In genomic region chr15:26875687-26876086, GRCm38 (mm10) we compare ENCODE assay signal across 9 mouse cellular contexts. TPM values are rescaled to one million over a fixed set of nuclear protein-coding genes. Genes with fewer than 3 reads are reported as not detected.
DNase-seq lines count a peak whose midpoint lies in the region; ATAC-seq lines count a peak whose summit lies in the region.
"Had no signal": no experiment of that assay in that cellular context is flagged by ENCODE, and none has a peak within 500 bp of the region (broad histone marks: within the 10 kb centered on the region; RNA-seq: fewer than 3 reads in every experiment).

No protein-coding gene starts in this region.

- H3K36me3 ChIP-seq in hindbrain, embryonic 11.5 days (ENCODE audit: control insufficient read depth, insufficient read depth, low read length), result no peaks in the 10 kb centered on the region
- no peaks in the 10 kb centered on the region for H3K36me3 ChIP-seq in hindbrain, embryonic 10.5 days
- H3K36me3 ChIP-seq in heart, embryonic 16.5 days (ENCODE audit: control insufficient read depth, insufficient read depth), result no peaks in the 10 kb centered on the region
- H3K36me3 ChIP-seq in lung, embryonic 15.5 days, result no peaks in the 10 kb centered on the region
- H3K36me3 ChIP-seq: G1E had no signal

- no peak for ATAC-seq in hindbrain, embryonic 11.5 days (ENCODE audit: low FRiP score)
- ATAC-seq in heart, embryonic 16.5 days (replicated peaks; ENCODE audit: extremely low read depth, insufficient read depth, low FRiP score), result peak; percentile 79
- peak; percentile 77; the same call in 1 of the 2 replicates for ATAC-seq in lung, embryonic 15.5 days (ENCODE audit: borderline replicate concordance, extremely low read depth, low FRiP score, low TSS enrichment)

- no peak overlapping the region for H3K4me3 ChIP-seq in hindbrain, embryonic 11.5 days (ENCODE audit: low read depth, low read length)
- no peak overlapping the region for H3K4me3 ChIP-seq in hindbrain, embryonic 10.5 days
- H3K4me3 ChIP-seq in heart, embryonic 16.5 days (ENCODE audit: low read length), result no peak overlapping the region
- no peak overlapping the region for H3K4me3 ChIP-seq in lung, embryonic 15.5 days

- H3K9ac ChIP-seq in hindbrain, embryonic 11.5 days (ENCODE audit: low read depth, low read length), result no peak overlapping the region
- no peak overlapping the region for H3K9ac ChIP-seq in heart, embryonic 16.5 days (ENCODE audit: low read length)
- H3K9ac ChIP-seq in lung, embryonic 15.5 days, result no peak overlapping the region

- WGBS in hindbrain, embryonic 11.5 days, result 51% methylated on average over 4 of the region's 4 CpGs
- 61% methylated on average over 4 of the region's 4 CpGs for WGBS in hindbrain, embryonic 10.5 days
- WGBS in heart, embryonic 16.5 days, result 20% methylated on average over 4 of the region's 4 CpGs
- 7% methylated on average over 4 of the region's 4 CpGs for WGBS in lung, embryonic 15.5 days

- peaks cover 4% of the 10 kb centered on the region; the same call in 1 of the 2 replicates for H3K4me1 ChIP-seq in hindbrain, embryonic 11.5 days (replicated peaks; ENCODE audit: control insufficient read depth, insufficient read depth, low read length)
- peaks cover 15% of the 10 kb centered on the region for H3K4me1 ChIP-seq in hindbrain, embryonic 10.5 days (replicated peaks)
- H3K4me1 ChIP-seq in heart, embryonic 16.5 days (ENCODE audit: control insufficient read depth, insufficient read depth, low read length), result peaks cover 11% of the 10 kb centered on the region
- H3K4me1 ChIP-seq in lung, embryonic 15.5 days, result peaks cover 17% of the 10 kb centered on the region

- no peak overlapping the region for H3K27ac ChIP-seq in hindbrain, embryonic 11.5 days (ENCODE audit: low read depth, low read length)
- H3K27ac ChIP-seq in hindbrain, embryonic 10.5 days, result no peak overlapping the region
- H3K27ac ChIP-seq in heart, embryonic 16.5 days (ENCODE audit: low read length), result no peak overlapping the region
- H3K27ac ChIP-seq in lung, embryonic 15.5 days, result peak overlapping the region; percentile 42

- H3K9me3 ChIP-seq in hindbrain, embryonic 11.5 days (ENCODE audit: control insufficient read depth, low read length), result no peaks in the 10 kb centered on the region
- H3K9me3 ChIP-seq in hindbrain, embryonic 10.5 days, result no peaks in the 10 kb centered on the region
- H3K9me3 ChIP-seq in heart, embryonic 16.5 days (replicated peaks; ENCODE audit: control insufficient read depth, low read length), result no peaks in the 10 kb centered on the region
- H3K9me3 ChIP-seq in lung, embryonic 15.5 days, result no peaks in the 10 kb centered on the region
- H3K9me3 ChIP-seq: G1E had no signal

- peak; percentile 46 for DNase-seq in hindbrain, embryonic 11.5 days (ENCODE audit: low spot score)
- no peak for DNase-seq in hindbrain, embryonic 10.5 days (ENCODE audit: low spot score)
- peak; percentile 33 to 57 for DNase-seq in cerebellum, postnatal 4 days (ENCODE audit: low spot score in 2 of 2)
- DNase-seq in kidney, postnatal 4 days, result peak; percentile 61 to 71
- DNase-seq in right cerebral cortex, adult 18-20 months, result peak; percentile 73
- DNase-seq in spleen, postnatal 10 days (ENCODE audit: low spot score in 2 of 2), result no peak

- no peak overlapping the region for H3K4me2 ChIP-seq in hindbrain, embryonic 11.5 days (replicated peaks; ENCODE audit: low read depth, low read length)
- no peak overlapping the region for H3K4me2 ChIP-seq in heart, embryonic 16.5 days (ENCODE audit: low read depth, low read length)
- H3K4me2 ChIP-seq in lung, embryonic 15.5 days, result no peak overlapping the region

- H3K27me3 ChIP-seq in hindbrain, embryonic 11.5 days (ENCODE audit: control insufficient read depth, insufficient read depth, low read length), result no peaks in the 10 kb centered on the region
- H3K27me3 ChIP-seq in hindbrain, embryonic 10.5 days (ENCODE audit: insufficient read depth, poor library complexity, severe bottlenecking), result no peaks in the 10 kb centered on the region
- no peaks in the 10 kb centered on the region for H3K27me3 ChIP-seq in heart, embryonic 16.5 days (ENCODE audit: control insufficient read depth, insufficient read depth, low read length)
- H3K27me3 ChIP-seq in lung, embryonic 15.5 days, result no peaks in the 10 kb centered on the region

RNA-seq across cellular contexts. Expression of gene Fbxl7, which starts 19.7 kb away (rescaled TPM):
- 13.0 and 20.5 TPM in 2 replicates for polyA plus RNA-seq in hindbrain, embryonic 11.5 days (2014; fragmentation: Nextera tagmentation; extraction: Ambion mirVana)
- 13.8 and 14.7 TPM in 2 replicates for polyA plus RNA-seq in hindbrain, embryonic 10.5 days (2016; fragmentation: Nextera tagmentation; extraction: Ambion mirVana)
- polyA plus RNA-seq in heart, embryonic 16.5 days (2015; fragmentation: Nextera tagmentation; extraction: Ambion mirVana), result 7.3 and 8.5 TPM in 2 replicates
- 14.1 and 15.6 TPM in 2 replicates for polyA plus RNA-seq in lung, embryonic 15.5 days (2015; fragmentation: Nextera tagmentation; extraction: Ambion mirVana)
- polyA plus RNA-seq: G1E had no signal

Comparison
In these comparisons a context has a peak if more than half of its experiments do, and no peak if none do; other contexts are left out.
1. DNase-seq: peak in hindbrain, embryonic 11.5 days (single experiment), cerebellum, postnatal 4 days (2 of 2), kidney, postnatal 4 days (2 of 2) and right cerebral cortex, adult 18-20 months (single experiment); none in hindbrain, embryonic 10.5 days (single experiment) and spleen, postnatal 10 days (0 of 2).